Mouse (Mus musculus): ENCODE results near the gene Smim24.

The Smim24 gene

GRCm38 (mm10) chr10:81392781-81393185, at the start of gene Smim24:
Gene Smim24 (plus strand): TSS chr10:81393051.
- WGBS = 67% methylated on average over 14 of the region's 14 CpGs

- 50% methylated on average over 8 of the region's 8 CpGs for WGBS
Measured at GRCm38 (mm10) chr10:81344421-81345161, 48.3 kb upstream of the Smim24 start.

GRCm38 (mm10) chr10:81345162-81345534, 47.7 kb upstream of the Smim24 start:
- 84% methylated on average over 4 of the region's 4 CpGs for WGBS

GRCm38 (mm10) chr10:81346453-81347067, 46.3 kb upstream of the Smim24 start:
- 22% methylated on average over 55 of the region's 55 CpGs for WGBS

GRCm38 (mm10) chr10:81349146-81349545, 43.7 kb upstream of the Smim24 start:
- WGBS = 19% methylated on average over 12 of the region's 12 CpGs

GRCm38 (mm10) chr10:81349961-81350350, 42.9 kb upstream of the Smim24 start:
- under 1% methylated on average over 29 of the region's 29 CpGs for WGBS

- under 1% methylated on average over 54 of the region's 54 CpGs for WGBS
Measured at GRCm38 (mm10) chr10:81350351-81351063, 42.3 kb upstream of the Smim24 start, which contains the start of gene Hmg20b. Gene Hmg20b (minus strand): TSS chr10:81350480.

- WGBS = 33% methylated on average over 9 of the region's 9 CpGs
Measured at GRCm38 (mm10) chr10:81351678-81352291, 41.1 kb upstream of the Smim24 start.

- WGBS = 71% methylated on average over 9 of the region's 9 CpGs
Measured at GRCm38 (mm10) chr10:81354738-81355477, 37.9 kb upstream of the Smim24 start.

- 82% methylated on average over 4 of the region's 4 CpGs for WGBS
Measured at GRCm38 (mm10) chr10:81355533-81355932, 37.3 kb upstream of the Smim24 start.

- 51% methylated on average over 12 of the region's 12 CpGs for WGBS
Measured at GRCm38 (mm10) chr10:81356352-81356990, 36.4 kb upstream of the Smim24 start.

- WGBS = 2% methylated on average over 79 of the region's 79 CpGs
Measured at GRCm38 (mm10) chr10:81356991-81357844, 35.6 kb upstream of the Smim24 start, which contains the start of gene Mfsd12. Gene Mfsd12 (plus strand): TSS chr10:81357491.

GRCm38 (mm10) chr10:81358209-81358608, 34.6 kb upstream of the Smim24 start:
- 38% methylated on average over 4 of the region's 4 CpGs for WGBS

- WGBS = 89% methylated on average over 1 of the region's 1 CpGs
Measured at GRCm38 (mm10) chr10:81358841-81359240, 34.0 kb upstream of the Smim24 start.

- WGBS = 73% methylated on average over 8 of the region's 8 CpGs
Measured at GRCm38 (mm10) chr10:81360721-81361120, 32.1 kb upstream of the Smim24 start.

GRCm38 (mm10) chr10:81362336-81362949, 30.4 kb upstream of the Smim24 start:
- 84% methylated on average over 12 of the region's 12 CpGs for WGBS

GRCm38 (mm10) chr10:81363436-81364346, 29.2 kb upstream of the Smim24 start:
- 51% methylated on average over 54 of the region's 54 CpGs for WGBS

- 26% methylated on average over 28 of the region's 28 CpGs for WGBS
Measured at GRCm38 (mm10) chr10:81364666-81365065, 28.2 kb upstream of the Smim24 start.

All from cerebral cortex, adult 2 months (tissue).